Mouse (Mus musculus) midbrain, embryonic 14.5 days (tissue): Measurements from ENCODE around the gene Vstm5. TPM values are rescaled to one million over a fixed set of nuclear protein-coding genes. Genes with fewer than 3 reads are reported as not detected.

Experiments used
- ATAC-seq: fragments of 200-750 bp; cut with Nextera tagmentation; 2 replicates; pipeline ENCODE4 v1.8.0; 2017; ENCODE audit warnings: moderate number of reproducible peaks, moderate library complexity; ENCODE audit not compliant: low FRiP score, low TSS enrichment
- DNase-seq: peaks from one replicate; pipeline ENCODE4 v3.0.0-alpha.2; 2015
- H3K27ac ChIP-seq: fragments of 300-500 bp; sonication (generic); replicated peaks from 2 replicates; pipeline ENCODE4 v1.5.1; 2014; ENCODE audit warnings: mild to moderate bottlenecking, low read depth, low read length, moderate library complexity
- H3K27me3 ChIP-seq: fragments of 300-500 bp; sonication (generic); 2 replicates; pipeline ENCODE4 v1.6.1; 2014; ENCODE audit warnings: low read length, control low read depth, mixed read lengths; ENCODE audit not compliant: control insufficient read depth, insufficient read depth
- H3K36me3 ChIP-seq: fragments of 300-500 bp; sonication (generic); 2 replicates; pipeline ENCODE4 v1.6.1; 2014; ENCODE audit warnings: low read length, control low read depth; ENCODE audit not compliant: control insufficient read depth, insufficient read depth
- H3K4me1 ChIP-seq: fragments of 300-500 bp; sonication (generic); 2 replicates; pipeline ENCODE4 v1.6.1; 2014; ENCODE audit warnings: mild to moderate bottlenecking, antibody characterized with exemption, low read length, control low read depth; ENCODE audit not compliant: control insufficient read depth, insufficient read depth
- H3K4me2 ChIP-seq: fragments of 300-500 bp; sonication (generic); 2 replicates; pipeline ENCODE4 v1.6.1; 2014; ENCODE audit warnings: mild to moderate bottlenecking, low read length, moderate library complexity
- H3K4me3 ChIP-seq: fragments of 300-500 bp; sonication (generic); replicated peaks from 2 replicates; pipeline ENCODE4 v1.5.1; 2014; ENCODE audit warnings: low read depth, low read length
- H3K9ac ChIP-seq: fragments of 300-500 bp; sonication (generic); replicated peaks from 2 replicates; pipeline ENCODE4 v1.6.1; 2014; ENCODE audit warnings: mild to moderate bottlenecking, low read length, moderate library complexity
- H3K9me3 ChIP-seq: fragments of 300-500 bp; sonication (generic); 2 replicates; pipeline ENCODE4 v1.6.1; 2016; ENCODE audit warnings: low read length, control low read depth, mixed read lengths; ENCODE audit not compliant: control insufficient read depth
- WGBS: fragments of 180-500 bp; shearing (Covaris S2); extraction: QIAGEN DNeasy Blood & Tissue Kit; methylation state at CpG from one replicate; pipeline ENCODE4 v1.1.7; 2014; 5-methylcytosine and 5-hydroxymethylcytosine counted together
- polyA plus RNA-seq: library from polyadenylated mRNA; unstranded; fragments of >200 nt; fragmentation: Nextera tagmentation; extraction: Ambion mirVana; gene quantifications from 2 replicates; pipeline ENCODE4 v1.2.1, GENCODE M21; 2014

The Vstm5 gene
- polyA plus RNA-seq, 1 experiment from 2014 or later: 19.8 TPM

- DNase-seq (no peak), ATAC-seq (no peak)
- H3K4me1 ChIP-seq: no peaks in the 10 kb centered on the region
- H3K27ac ChIP-seq: no peak overlapping the region
- 79% methylated on average over 7 of the region's 7 CpGs for WGBS
- H3K4me3 ChIP-seq: no peak overlapping the region
- H3K27me3 ChIP-seq: no peaks in the 10 kb centered on the region
- no peaks in the 10 kb centered on the region for H3K36me3 ChIP-seq
- H3K9ac ChIP-seq: no peak overlapping the region
- no peaks in the 10 kb centered on the region for H3K9me3 ChIP-seq
- no peak overlapping the region for H3K4me2 ChIP-seq
These were observed 11.5 kb downstream of the Vstm5 start for GRCm38 (mm10) chr9:15250376-15250775.

- DNase-seq (no peak), ATAC-seq (no peak)
- Histone ChIP-seq H3K9ac (no peak overlapping the region), H3K27ac (no peak overlapping the region), H3K36me3 (no peaks in the 10 kb centered on the region), H3K9me3 (no peaks in the 10 kb centered on the region), H3K4me3 (no peak overlapping the region), H3K4me2 (no peak overlapping the region), H3K27me3 (no peaks in the 10 kb centered on the region), H3K4me1 (no peaks in the 10 kb centered on the region)
- 80% methylated on average over 7 of the region's 7 CpGs for WGBS
These were observed 13.4 kb downstream of the Vstm5 start for GRCm38 (mm10) chr9:15252196-15252595.

- 88% methylated on average over 7 of the region's 7 CpGs for WGBS
These were observed 15.7 kb downstream of the Vstm5 start for GRCm38 (mm10) chr9:15254501-15254900.

DNA sequence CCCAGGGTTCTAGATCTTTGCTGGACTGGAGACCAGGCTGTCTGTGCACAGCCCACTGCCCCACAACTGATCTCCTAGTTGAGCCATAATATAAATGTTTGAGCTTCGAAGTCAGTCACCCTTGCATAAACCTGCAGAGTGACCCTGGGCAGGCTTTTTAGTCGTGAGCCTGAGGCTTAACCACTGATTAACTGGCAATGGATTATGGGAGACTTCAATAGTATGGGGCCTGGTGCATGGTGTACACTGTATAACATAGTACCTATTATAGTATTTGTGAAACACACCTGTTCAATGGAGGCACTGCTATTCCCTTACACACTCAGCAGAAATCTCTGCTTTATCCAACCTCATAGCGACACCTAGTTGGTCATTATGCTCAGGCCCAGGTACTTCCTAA lies 17.4 kb downstream of the Vstm5 start:
- WGBS: 68% methylated on average over 3 of the region's 3 CpGs
- no peak for ATAC-seq

More at GRCm38 (mm10) chr9:15254501-15254900, 15.7 kb downstream of the Vstm5 start:
- Histone ChIP-seq H3K9ac (no peak overlapping the region), H3K27ac (no peak overlapping the region), H3K27me3 (no peaks in the 10 kb centered on the region), H3K4me1 (no peaks in the 10 kb centered on the region), H3K9me3 (no peaks in the 10 kb centered on the region), H3K36me3 (0 out of 2 replicates have a peak, but pooled peaks cover 4% of the 10 kb centered on the region), H3K4me3 (no peak overlapping the region), H3K4me2 (no peak overlapping the region)
- DNase-seq (no peak), ATAC-seq (no peak)

GRCm38 (mm10) chr9:15261980-15262379 lies 23.1 kb downstream of the Vstm5 start:
- Histone ChIP-seq H3K36me3 (peaks cover 68% of the 10 kb centered on the region), H3K9me3 (no peaks in the 10 kb centered on the region), H3K9ac (no peak overlapping the region), H3K4me2 (no peak overlapping the region), H3K27ac (no peak overlapping the region), H3K4me3 (no peak overlapping the region), H3K4me1 (no peaks in the 10 kb centered on the region), H3K27me3 (no peaks in the 10 kb centered on the region)
- ATAC-seq: no peak
- no peak for DNase-seq
- 96% methylated on average over 8 of the region's 8 CpGs for WGBS

More for the DNA sequence above, 17.4 kb downstream of the Vstm5 start:
- H3K9ac ChIP-seq: no peak overlapping the region
- H3K27me3 ChIP-seq: no peaks in the 10 kb centered on the region
- no peak for DNase-seq
- no peak overlapping the region for H3K4me2 ChIP-seq
- no peak overlapping the region for H3K27ac ChIP-seq
- no peaks in the 10 kb centered on the region for H3K4me1 ChIP-seq
- H3K4me3 ChIP-seq: no peak overlapping the region
- peaks cover 15% of the 10 kb centered on the region for H3K36me3 ChIP-seq
- no peaks in the 10 kb centered on the region for H3K9me3 ChIP-seq

DNA sequence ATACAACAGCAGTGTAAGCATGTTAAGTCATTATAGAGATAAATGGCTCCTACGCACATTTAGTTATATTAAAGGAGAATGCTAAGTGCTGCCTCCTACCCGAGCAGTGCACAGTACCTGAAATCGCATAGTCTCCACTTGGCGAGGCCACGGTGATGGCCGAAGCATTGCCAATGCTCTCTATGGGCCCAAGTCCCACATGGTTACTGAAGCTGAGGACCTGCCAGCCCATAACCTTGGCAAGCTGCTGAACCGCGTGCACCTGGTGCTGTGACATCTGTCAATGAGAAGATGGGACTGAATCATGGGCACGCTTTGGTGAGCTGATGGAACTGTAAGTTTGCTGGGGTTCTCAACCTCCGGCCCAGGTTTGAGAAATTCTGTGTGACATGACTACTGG lies 24.6 kb downstream of the Vstm5 start:
- Histone ChIP-seq H3K9ac (no peak overlapping the region), H3K36me3 (peaks cover 78% of the 10 kb centered on the region), H3K4me1 (no peaks in the 10 kb centered on the region), H3K27me3 (no peaks in the 10 kb centered on the region), H3K4me2 (no peak overlapping the region), H3K27ac (no peak overlapping the region), H3K4me3 (no peak overlapping the region), H3K9me3 (no peaks in the 10 kb centered on the region)
- DNase-seq (no peak), ATAC-seq (no peak)
- whole genome bisulfite sequencing: 98% methylated on average over 10 of the region's 10 CpGs

- DNase-seq: no peak
- no peaks in the 10 kb centered on the region for H3K9me3 ChIP-seq
- H3K27me3 ChIP-seq: no peaks in the 10 kb centered on the region
- peaks cover 6% of the 10 kb centered on the region; the same call in 1 of the 2 replicates for H3K4me1 ChIP-seq
- no peak for ATAC-seq
- H3K4me3 ChIP-seq: no peak overlapping the region
- no peak overlapping the region for H3K4me2 ChIP-seq
- peaks cover 78% of the 10 kb centered on the region for H3K36me3 ChIP-seq
- H3K27ac ChIP-seq: no peak overlapping the region
- H3K9ac ChIP-seq: no peak overlapping the region
- 93% methylated on average over 2 of the region's 2 CpGs for WGBS
These were observed 35.1 kb downstream of the Vstm5 start for GRCm38 (mm10) chr9:15273981-15274380.

GRCm38 (mm10) chr9:15276855-15277254 lies 38.0 kb downstream of the Vstm5 start:
- peaks cover 16% of the 10 kb centered on the region for H3K4me1 ChIP-seq
- no peaks in the 10 kb centered on the region for H3K9me3 ChIP-seq
- H3K36me3 ChIP-seq: peaks cover 50% of the 10 kb centered on the region
- no peak overlapping the region for H3K27ac ChIP-seq
- DNase-seq (no peak), ATAC-seq (no peak)
- no peak overlapping the region for H3K4me3 ChIP-seq
- 95% methylated on average over 4 of the region's 4 CpGs for WGBS
- no peaks in the 10 kb centered on the region for H3K27me3 ChIP-seq
- H3K9ac ChIP-seq: no peak overlapping the region
- no peak overlapping the region for H3K4me2 ChIP-seq

GRCm38 (mm10) chr9:15278343-15278742 lies 39.5 kb downstream of the Vstm5 start:
- H3K4me2 ChIP-seq: peak overlapping the region; percentile 92
- H3K4me3 ChIP-seq: no peak overlapping the region
- no peak overlapping the region for H3K27ac ChIP-seq
- H3K9me3 ChIP-seq: no peaks in the 10 kb centered on the region
- peaks cover 16% of the 10 kb centered on the region for H3K4me1 ChIP-seq
- no peak for DNase-seq
- no peaks in the 10 kb centered on the region for H3K27me3 ChIP-seq
- WGBS: 93% methylated on average over 3 of the region's 3 CpGs
- ATAC-seq: no peak
- no peak overlapping the region for H3K9ac ChIP-seq
- H3K36me3 ChIP-seq: peaks cover 35% of the 10 kb centered on the region
